ENCODE assay signal across 12 mouse cellular contexts in the genomic region with DNA sequence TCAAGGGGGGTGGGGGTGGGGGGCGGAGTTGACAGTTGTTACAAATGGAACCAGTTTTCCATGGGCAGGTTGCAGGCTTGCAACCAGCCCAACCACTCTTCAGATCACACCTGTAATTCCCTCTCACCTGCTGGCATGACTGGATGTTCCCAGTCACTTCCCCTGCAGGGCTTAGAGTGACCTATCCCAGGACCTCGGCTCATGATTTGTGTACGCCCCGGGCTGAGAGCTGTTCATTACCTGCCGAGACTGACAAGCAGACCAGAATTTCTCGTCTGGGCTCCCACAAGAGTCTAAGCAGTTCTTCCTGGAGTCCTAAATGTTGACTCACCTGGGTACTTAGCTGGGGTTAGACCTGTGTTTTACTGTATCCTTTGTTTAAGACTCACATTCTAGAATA.
DNase-seq lines count a peak whose midpoint lies in the region; ATAC-seq and TF ChIP-seq lines count a peak whose summit lies in the region.
"Had no signal": no experiment of that assay in that cellular context is flagged by ENCODE, and none has a peak within 500 bp of the region (broad histone marks: within the 10 kb centered on the region; RNA-seq: fewer than 3 reads in every experiment).

No protein-coding gene starts in this region.

- WGBS in heart, embryonic 16.5 days = 87% methylated on average over 6 of the region's 6 CpGs
- WGBS in lung, postnatal 0 days = 53% methylated on average over 6 of the region's 6 CpGs
- WGBS in embryonic facial prominence, embryonic 15.5 days = 52% methylated on average over 6 of the region's 6 CpGs
- 57% methylated on average over 6 of the region's 6 CpGs for WGBS in limb, embryonic 14.5 days

- no peak for ATAC-seq in heart, embryonic 16.5 days (replicated peaks; ENCODE audit: extremely low read depth, insufficient read depth, low FRiP score)
- ATAC-seq in lung, postnatal 0 days = no peak
- ATAC-seq in embryonic facial prominence, embryonic 15.5 days (ENCODE audit: insufficient number of reproducible peaks, low FRiP score, low TSS enrichment, low read depth) = no peak
- ATAC-seq in limb, embryonic 14.5 days (ENCODE audit: low FRiP score, low read depth) = no peak
- no peak for ATAC-seq in inflammation-experienced regulatory T-cells, adult 6 months
- ATAC-seq: Patski had no signal

- no peak overlapping the region for H3K9ac ChIP-seq in heart, embryonic 16.5 days (ENCODE audit: low read length)
- no peak overlapping the region for H3K9ac ChIP-seq in lung, postnatal 0 days (replicated peaks; ENCODE audit: low read depth)
- H3K9ac ChIP-seq in embryonic facial prominence, embryonic 15.5 days = no peak overlapping the region
- H3K9ac ChIP-seq in limb, embryonic 14.5 days (ENCODE audit: low read depth, low read length, severe bottlenecking) = no peak overlapping the region

- peaks cover 36% of the 10 kb centered on the region for H3K4me1 ChIP-seq in heart, embryonic 16.5 days (ENCODE audit: control insufficient read depth, insufficient read depth, low read length)
- peaks cover 21% of the 10 kb centered on the region; the same call in 1 of the 2 replicates for H3K4me1 ChIP-seq in lung, postnatal 0 days (ENCODE audit: insufficient read depth, low read depth, low read length)
- peaks cover 69% of the 10 kb centered on the region for H3K4me1 ChIP-seq in embryonic facial prominence, embryonic 15.5 days
- H3K4me1 ChIP-seq in limb, embryonic 14.5 days (ENCODE audit: control insufficient read depth, insufficient read depth, low read length) = peaks cover 70% of the 10 kb centered on the region

- H3K27ac ChIP-seq in heart, embryonic 16.5 days (ENCODE audit: low read length) = peak overlapping the region; percentile 77
- peak overlapping the region; percentile 47 for H3K27ac ChIP-seq in lung, postnatal 0 days (ENCODE audit: low read length)
- H3K27ac ChIP-seq in embryonic facial prominence, embryonic 15.5 days (replicated peaks) = peak overlapping the region; percentile 97
- peak overlapping the region; percentile 91 for H3K27ac ChIP-seq in limb, embryonic 14.5 days (replicated peaks; ENCODE audit: low read depth, low read length)

- no peaks in the 10 kb centered on the region for H3K9me3 ChIP-seq in heart, embryonic 16.5 days (replicated peaks; ENCODE audit: control insufficient read depth, low read length)
- H3K9me3 ChIP-seq in lung, postnatal 0 days (ENCODE audit: low read length) = no peaks in the 10 kb centered on the region
- no peaks in the 10 kb centered on the region for H3K9me3 ChIP-seq in embryonic facial prominence, embryonic 15.5 days (replicated peaks)
- no peaks in the 10 kb centered on the region for H3K9me3 ChIP-seq in limb, embryonic 14.5 days (ENCODE audit: control insufficient read depth, low read length)

- no peak overlapping the region for H3K4me2 ChIP-seq in heart, embryonic 16.5 days (ENCODE audit: low read depth, low read length)
- H3K4me2 ChIP-seq in lung, postnatal 0 days (replicated peaks; ENCODE audit: low read depth, low read length) = no peak overlapping the region
- H3K4me2 ChIP-seq in embryonic facial prominence, embryonic 15.5 days (replicated peaks) = no peak overlapping the region
- no peak overlapping the region for H3K4me2 ChIP-seq in limb, embryonic 14.5 days (replicated peaks; ENCODE audit: low read depth, low read length, severe bottlenecking)

- H3K4me3 ChIP-seq in heart, embryonic 16.5 days (ENCODE audit: low read length) = no peak overlapping the region
- no peak overlapping the region for H3K4me3 ChIP-seq in lung, postnatal 0 days (ENCODE audit: low read depth, low read length)
- H3K4me3 ChIP-seq in embryonic facial prominence, embryonic 15.5 days (replicated peaks) = no peak overlapping the region
- H3K4me3 ChIP-seq in limb, embryonic 14.5 days (replicated peaks; ENCODE audit: low read length) = no peak overlapping the region

- no peak for DNase-seq in heart, adult 9 months (ENCODE audit: low spot score in 2 of 2)
- DNase-seq in lung, postnatal 0 days (ENCODE audit: low spot score) = no peak
- DNase-seq in lung, postnatal 4 days = no peak
- DNase-seq in limb, embryonic 14.5 days (ENCODE audit: low spot score) = peak; percentile 47
- no peak for DNase-seq in Muller cell, postnatal 12 days (ENCODE audit: inconsistent ontology term)
- DNase-seq: cerebellum, postnatal 36 days; gastrocnemius, postnatal 25 days; midbrain, embryonic 14.5 days had no signal

- TF ChIP-seq POLR2A in limb, embryonic 14.5 days (IDR thresholded peaks at IDR 0.05; ENCODE audit: borderline replicate concordance, extremely low read depth, insufficient read depth, insufficient read length) = no peak

- no peaks in the 10 kb centered on the region for H3K36me3 ChIP-seq in heart, embryonic 16.5 days (ENCODE audit: control insufficient read depth, insufficient read depth)
- H3K36me3 ChIP-seq in lung, postnatal 0 days (ENCODE audit: insufficient read depth, low read length) = no peaks in the 10 kb centered on the region
- H3K36me3 ChIP-seq in embryonic facial prominence, embryonic 15.5 days = no peaks in the 10 kb centered on the region
- no peaks in the 10 kb centered on the region for H3K36me3 ChIP-seq in limb, embryonic 14.5 days (ENCODE audit: control insufficient read depth, insufficient read depth, low read length)

- no peak for TF ChIP-seq CTCF in lung, postnatal 0 days (IDR thresholded peaks at IDR 0.05)

- TF ChIP-seq EP300 in lung, postnatal 0 days (IDR thresholded peaks at IDR 0.05) = no peak

- no peaks in the 10 kb centered on the region for H3K27me3 ChIP-seq in heart, embryonic 16.5 days (ENCODE audit: control insufficient read depth, insufficient read depth, low read length)
- H3K27me3 ChIP-seq in lung, postnatal 0 days (replicated peaks; ENCODE audit: insufficient read depth, low read length) = no peaks in the 10 kb centered on the region
- no peaks in the 10 kb centered on the region for H3K27me3 ChIP-seq in embryonic facial prominence, embryonic 15.5 days
- H3K27me3 ChIP-seq in limb, embryonic 14.5 days (ENCODE audit: control insufficient read depth, insufficient read depth, low read length) = no peaks in the 10 kb centered on the region
- H3K27me3 ChIP-seq: Patski had no signal

Comparison
In these comparisons a context has a peak if more than half of its experiments do, and no peak if none do; other contexts are left out.
1. H3K27ac ChIP-seq: peak in every context shown above with its lines; median percentile 97 in embryonic facial prominence, embryonic 15.5 days; 91 in limb, embryonic 14.5 days; 77 in heart, embryonic 16.5 days; 47 in lung, postnatal 0 days.